Mouse (Mus musculus) midbrain, embryonic 16.5 days (tissue): Measurements from ENCODE around the gene Megf6. TPM values are rescaled to one million over a fixed set of nuclear protein-coding genes. Genes with fewer than 3 reads are reported as not detected.

Experiments
- ATAC-seq: fragments of 200-750 bp; cut with Nextera tagmentation; 2 replicates; pipeline ENCODE4 v1.8.0; 2017; ENCODE audit warnings: moderate TSS enrichment
- H3K27ac ChIP-seq: fragments of 300-500 bp; sonication (generic); 2 replicates; pipeline ENCODE4 v1.5.1; 2014; ENCODE audit warnings: mild to moderate bottlenecking, low read length, mixed read lengths
- H3K27me3 ChIP-seq: fragments of 300-500 bp; sonication (generic); 2 replicates; pipeline ENCODE4 v1.6.1; 2014; ENCODE audit warnings: low read depth, low read length, mixed read lengths; ENCODE audit not compliant: control insufficient read depth, insufficient read depth
- H3K36me3 ChIP-seq: fragments of 300-500 bp; sonication (generic); 2 replicates; pipeline ENCODE4 v1.6.1; 2014; ENCODE audit warnings: mild to moderate bottlenecking, low read length, moderate library complexity, mixed read lengths; ENCODE audit not compliant: control insufficient read depth, insufficient read depth
- H3K4me1 ChIP-seq: fragments of 300-500 bp; sonication (generic); 2 replicates; pipeline ENCODE4 v1.6.1; 2014; ENCODE audit warnings: mild to moderate bottlenecking, low read length, mixed read lengths; ENCODE audit not compliant: control insufficient read depth, insufficient read depth
- H3K4me2 ChIP-seq: fragments of 300-500 bp; sonication (generic); 2 replicates; pipeline ENCODE4 v1.6.1; 2014; ENCODE audit warnings: mild to moderate bottlenecking, low read length, mixed read lengths
- H3K4me3 ChIP-seq: fragments of 300-500 bp; sonication (generic); 2 replicates; pipeline ENCODE4 v1.5.1; 2014; ENCODE audit warnings: low read depth, mild to moderate bottlenecking, low read length, moderate library complexity, mixed read lengths
- H3K9ac ChIP-seq: fragments of 300-500 bp; sonication (generic); 2 replicates; pipeline ENCODE4 v1.6.1; 2014; ENCODE audit warnings: low read depth, low read length, mixed read lengths
- H3K9me3 ChIP-seq: fragments of 300-500 bp; sonication (generic); replicated peaks from 2 replicates; pipeline ENCODE4 v1.6.1; 2014; ENCODE audit warnings: mild to moderate bottlenecking, low read length, mixed read lengths; ENCODE audit not compliant: control insufficient read depth, poor library complexity, severe bottlenecking
- WGBS: fragments of 180-500 bp; shearing (Covaris S2); extraction: QIAGEN DNeasy Blood & Tissue Kit; methylation state at CpG from one replicate; pipeline ENCODE4 v1.1.7; 2014; 5-methylcytosine and 5-hydroxymethylcytosine counted together
- polyA plus RNA-seq: library from polyadenylated mRNA; unstranded; fragments of >200 nt; fragmentation: Nextera tagmentation; extraction: Ambion mirVana; gene quantifications from 2 replicates; pipeline ENCODE4 v1.2.1, GENCODE M21; 2015

The Megf6 gene
- polyA plus RNA-seq, 1 experiment from 2014 or later, result 10.6 TPM

DNA sequence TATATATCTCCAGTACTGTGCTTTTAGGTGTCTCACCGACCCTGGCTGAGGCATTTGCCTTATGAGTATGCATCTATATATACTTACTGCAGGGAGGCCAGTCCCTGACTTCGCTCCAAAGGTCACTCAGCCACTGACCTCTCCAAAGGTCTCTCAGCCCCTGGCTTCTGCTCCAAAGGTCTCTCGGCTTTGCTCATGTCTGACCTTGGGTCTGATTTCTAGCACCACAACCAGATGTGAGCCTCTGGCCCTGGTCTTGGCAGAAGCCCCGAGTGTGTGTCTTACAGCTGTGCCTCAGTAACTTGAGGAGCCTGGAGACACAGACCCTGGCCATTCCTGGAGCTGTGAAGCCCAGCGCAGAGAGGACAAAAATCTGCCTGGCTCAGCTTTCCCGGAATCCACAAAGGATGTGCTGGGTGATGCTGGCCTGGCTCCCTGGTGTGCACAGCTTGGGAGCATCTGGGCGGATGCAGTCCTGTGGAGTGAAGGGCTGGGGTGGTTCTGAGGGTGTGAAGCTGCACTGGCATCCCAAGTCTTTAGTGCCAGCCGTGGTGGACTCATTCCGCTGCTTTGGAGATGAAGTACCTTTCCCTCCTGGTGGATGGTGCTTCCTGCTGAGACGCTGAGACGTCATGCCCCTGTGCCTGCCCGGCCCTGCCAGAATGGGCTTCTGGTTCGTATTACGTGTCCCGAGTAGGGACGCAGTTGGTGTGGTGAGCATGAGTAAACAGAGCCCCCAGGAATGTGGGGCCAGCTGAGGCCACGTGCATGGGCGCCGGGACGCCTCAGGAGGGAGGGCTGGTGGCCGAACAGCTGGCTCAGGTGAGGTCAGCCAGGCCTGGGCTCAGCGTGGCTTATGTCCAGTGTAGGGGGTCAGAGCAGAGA, 76.9 kb downstream of the Megf6 start:
- H3K9me3 ChIP-seq, result no peaks in the 10 kb centered on the region
- WGBS, result 46% methylated on average over 22 of the region's 22 CpGs
- no peak overlapping the region for H3K4me2 ChIP-seq
- no peaks in the 10 kb centered on the region for H3K27me3 ChIP-seq
- H3K27ac ChIP-seq, result no peak overlapping the region
- no peak overlapping the region for H3K4me3 ChIP-seq
- H3K4me1 ChIP-seq, result no peaks in the 10 kb centered on the region
- no peak for ATAC-seq
- H3K9ac ChIP-seq, result no peak overlapping the region
- H3K36me3 ChIP-seq, result no peaks in the 10 kb centered on the region

DNA sequence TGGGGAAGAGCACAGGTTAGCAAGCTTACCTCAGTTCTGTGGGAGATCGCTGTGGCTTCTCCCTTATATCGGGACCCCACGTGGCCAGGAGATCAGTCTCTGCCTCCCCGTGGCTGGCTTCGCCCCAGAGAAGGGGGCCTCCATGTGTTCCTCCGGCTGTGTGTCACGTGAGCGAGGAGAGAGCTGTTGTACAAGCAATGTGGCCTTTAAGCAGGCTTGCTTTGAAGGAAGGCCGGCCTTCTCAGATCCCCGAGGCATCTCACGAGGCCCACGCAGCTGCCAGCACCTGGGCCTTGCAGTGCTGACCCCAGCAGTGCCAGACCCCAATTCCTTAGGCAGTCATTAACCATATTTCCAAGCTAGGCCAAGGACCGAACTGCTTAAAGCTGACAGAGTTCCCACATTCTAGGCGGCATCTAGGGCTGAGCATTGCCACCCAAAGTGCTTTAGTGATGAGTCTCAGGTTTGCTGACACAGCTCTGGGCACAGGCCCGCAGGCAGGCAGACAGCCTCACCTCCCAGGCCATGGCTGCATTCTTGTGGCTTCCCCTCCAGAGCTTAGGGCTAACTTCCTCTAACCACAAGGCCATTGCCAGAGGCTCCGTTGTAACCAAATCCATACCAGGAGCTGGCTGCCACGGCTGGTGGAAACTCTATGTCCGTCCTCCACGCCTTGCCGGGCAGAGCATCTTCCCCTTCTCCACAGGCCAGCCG, 77.7 kb downstream of the Megf6 start:
- no peak overlapping the region for H3K27ac ChIP-seq
- no peak for ATAC-seq
- H3K36me3 ChIP-seq, result no peaks in the 10 kb centered on the region
- H3K4me1 ChIP-seq, result no peaks in the 10 kb centered on the region
- no peaks in the 10 kb centered on the region for H3K27me3 ChIP-seq
- no peaks in the 10 kb centered on the region for H3K9me3 ChIP-seq
- H3K4me3 ChIP-seq, result no peak overlapping the region
- H3K4me2 ChIP-seq, result no peak overlapping the region
- no peak overlapping the region for H3K9ac ChIP-seq
- 73% methylated on average over 21 of the region's 21 CpGs for WGBS

DNA sequence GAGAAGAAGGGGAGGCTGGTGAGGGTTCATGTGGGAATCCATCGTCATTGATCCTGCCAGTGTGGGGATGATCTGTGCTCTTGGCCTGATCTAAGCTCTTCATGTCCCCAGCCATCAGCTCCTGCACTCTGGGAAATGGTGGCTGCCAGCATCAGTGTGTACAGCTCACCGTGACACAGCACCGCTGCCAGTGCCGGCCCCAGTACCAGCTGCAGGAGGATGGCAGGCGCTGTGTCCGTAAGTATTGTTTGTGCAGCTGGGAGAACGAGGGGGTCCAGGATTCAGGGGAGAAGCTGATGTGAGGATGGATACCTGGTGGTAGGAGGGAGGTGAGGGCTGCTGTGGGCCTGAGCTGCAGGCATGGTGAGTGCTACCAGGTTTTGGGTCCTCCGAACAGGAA, 78.8 kb downstream of the Megf6 start:
- Histone ChIP-seq H3K9me3 (no peaks in the 10 kb centered on the region), H3K36me3 (no peaks in the 10 kb centered on the region), H3K4me2 (peak overlapping the region; percentile 31; the same call in 1 of the 2 replicates), H3K9ac (peak overlapping the region; percentile 49), H3K4me1 (no peaks in the 10 kb centered on the region), H3K27me3 (no peaks in the 10 kb centered on the region), H3K4me3 (no peak overlapping the region; the same call in 1 of the 2 replicates), H3K27ac (peak overlapping the region; percentile 13; the same call in 1 of the 2 replicates)
- 46% methylated on average over 8 of the region's 8 CpGs for WGBS
- 0 out of 2 replicates have a peak, but pooled peaks have one; percentile 52 for ATAC-seq

DNA sequence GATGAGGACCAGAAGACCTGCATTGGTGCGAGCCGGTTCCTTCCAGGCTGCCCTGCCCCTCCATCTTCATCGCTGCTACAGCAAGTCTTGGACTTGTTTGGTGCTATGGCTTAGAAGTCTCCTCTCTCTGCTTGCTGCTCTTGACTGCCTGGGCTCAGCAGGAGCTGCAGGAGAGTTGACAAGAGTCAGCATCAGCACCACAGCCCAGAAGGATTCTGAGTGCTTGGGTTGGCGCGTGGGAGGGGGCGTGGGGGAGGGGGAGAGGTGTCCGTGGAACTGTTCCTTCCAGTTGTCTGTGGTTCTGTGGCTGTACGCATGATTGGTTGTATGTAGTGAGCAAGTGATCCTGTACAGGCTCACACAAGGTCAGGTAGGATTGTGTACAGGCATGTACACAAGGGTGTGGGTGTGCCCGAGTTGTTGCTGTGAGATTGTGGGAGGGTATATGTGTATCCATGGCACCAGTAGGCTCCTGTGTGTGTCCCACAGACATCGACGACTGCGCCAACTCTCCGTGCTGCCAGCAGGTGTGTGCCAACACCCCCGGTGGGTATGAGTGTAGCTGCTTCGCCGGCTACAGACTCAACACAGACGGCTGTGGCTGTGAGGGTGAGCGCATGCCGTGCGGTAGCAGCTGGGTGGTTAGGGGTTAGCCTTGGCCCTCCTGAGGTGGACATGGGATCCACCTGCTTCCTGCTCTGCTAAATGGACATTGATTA, 82.2 kb downstream of the Megf6 start:
- Histone ChIP-seq H3K9me3 (no peaks in the 10 kb centered on the region), H3K4me3 (no peak overlapping the region), H3K27ac (no peak overlapping the region), H3K36me3 (no peaks in the 10 kb centered on the region), H3K4me2 (no peak overlapping the region), H3K9ac (no peak overlapping the region), H3K4me1 (no peaks in the 10 kb centered on the region), H3K27me3 (no peaks in the 10 kb centered on the region)
- ATAC-seq, result no peak
- whole genome bisulfite sequencing, result 92% methylated on average over 20 of the region's 20 CpGs

DNA sequence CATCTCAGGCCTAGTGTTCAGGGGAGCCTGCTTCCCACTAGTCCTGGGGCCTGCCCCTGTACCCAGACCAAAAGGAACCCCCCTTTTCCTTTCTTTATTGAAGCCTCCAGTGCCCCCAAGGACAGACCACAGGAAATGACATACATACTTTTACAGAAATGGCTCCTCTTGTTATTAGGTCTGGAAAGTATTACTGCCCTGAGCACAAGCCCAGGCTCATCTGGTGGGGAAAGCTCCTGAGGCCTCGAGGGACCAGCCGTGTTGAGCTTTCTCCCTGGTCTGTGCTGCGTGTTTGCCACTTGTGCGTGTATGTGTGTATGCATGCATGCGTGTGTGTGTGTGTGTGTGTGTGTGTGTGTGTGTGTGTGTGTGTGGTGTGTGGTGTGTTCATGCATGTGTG, 90.2 kb downstream of the Megf6 start:
- no peak overlapping the region for H3K9ac ChIP-seq
- 88% methylated on average over 5 of the region's 5 CpGs for WGBS

DNA sequence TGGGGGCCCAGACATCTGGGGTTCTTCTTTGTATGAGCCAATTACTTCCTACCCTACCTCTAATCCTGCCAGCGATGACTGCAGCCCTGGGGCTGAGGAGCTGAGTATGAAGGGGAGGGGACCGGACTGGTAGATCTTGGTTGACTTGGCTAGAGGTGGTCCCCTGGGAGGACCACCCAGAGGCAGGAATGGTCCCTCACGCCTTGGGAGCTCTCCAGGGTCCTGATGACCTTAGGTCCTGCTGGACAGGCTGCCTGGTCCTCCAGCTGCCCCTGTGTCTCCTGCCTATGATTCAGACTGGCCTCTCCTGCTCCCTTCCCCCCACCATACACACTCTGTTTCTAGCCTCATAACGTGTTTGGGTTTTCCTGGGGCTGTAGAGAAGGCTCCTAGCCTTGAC, 91.5 kb downstream of the Megf6 start:
- Histone ChIP-seq H3K4me2 (no peak overlapping the region), H3K36me3 (peaks cover 4% of the 10 kb centered on the region), H3K27me3 (no peaks in the 10 kb centered on the region), H3K27ac (no peak overlapping the region), H3K4me1 (no peaks in the 10 kb centered on the region), H3K4me3 (no peak overlapping the region), H3K9me3 (0 out of 2 replicates have a peak, but pooled peaks cover 3% of the 10 kb centered on the region), H3K9ac (no peak overlapping the region)
- WGBS, result 46% methylated on average over 4 of the region's 4 CpGs
- ATAC-seq, result no peak

More for the DNA sequence above, 90.2 kb downstream of the Megf6 start:
- H3K9me3 ChIP-seq, result 0 out of 2 replicates have a peak, but pooled peaks cover 3% of the 10 kb centered on the region
- ATAC-seq, result no peak
- no peak overlapping the region for H3K4me2 ChIP-seq
- no peak overlapping the region for H3K4me3 ChIP-seq
- peaks cover 4% of the 10 kb centered on the region for H3K36me3 ChIP-seq
- no peak overlapping the region for H3K27ac ChIP-seq
- no peaks in the 10 kb centered on the region for H3K27me3 ChIP-seq
- H3K4me1 ChIP-seq, result no peaks in the 10 kb centered on the region

DNA sequence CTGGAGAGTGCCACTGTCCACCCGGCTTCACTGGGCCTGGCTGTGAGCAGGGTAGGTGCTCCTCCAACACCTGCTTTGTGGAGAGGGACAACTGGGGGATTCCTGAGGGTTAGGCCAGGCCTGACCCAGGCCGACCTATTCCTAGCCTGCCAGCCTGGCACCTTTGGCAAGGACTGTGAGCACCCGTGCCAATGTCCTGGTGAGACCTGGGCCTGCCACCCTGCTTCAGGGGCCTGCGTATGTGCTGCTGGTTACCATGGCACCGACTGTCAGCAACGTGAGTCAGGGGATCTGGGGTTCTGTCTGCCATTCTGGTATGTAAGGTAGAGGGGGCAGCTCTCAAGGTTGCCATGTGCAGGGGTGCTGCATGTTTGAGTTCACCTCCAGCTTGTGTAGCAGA, 97.0 kb downstream of the Megf6 start:
- 0 out of 2 replicates have a peak, but pooled peaks cover 3% of the 10 kb centered on the region for H3K9me3 ChIP-seq
- H3K9ac ChIP-seq, result no peak overlapping the region
- 89% methylated on average over 6 of the region's 6 CpGs for WGBS
- no peaks in the 10 kb centered on the region for H3K27me3 ChIP-seq
- no peak overlapping the region for H3K27ac ChIP-seq
- H3K4me3 ChIP-seq, result no peak overlapping the region
- H3K4me1 ChIP-seq, result no peaks in the 10 kb centered on the region
- H3K4me2 ChIP-seq, result no peak overlapping the region
- H3K36me3 ChIP-seq, result peaks cover 4% of the 10 kb centered on the region
- no peak for ATAC-seq

DNA sequence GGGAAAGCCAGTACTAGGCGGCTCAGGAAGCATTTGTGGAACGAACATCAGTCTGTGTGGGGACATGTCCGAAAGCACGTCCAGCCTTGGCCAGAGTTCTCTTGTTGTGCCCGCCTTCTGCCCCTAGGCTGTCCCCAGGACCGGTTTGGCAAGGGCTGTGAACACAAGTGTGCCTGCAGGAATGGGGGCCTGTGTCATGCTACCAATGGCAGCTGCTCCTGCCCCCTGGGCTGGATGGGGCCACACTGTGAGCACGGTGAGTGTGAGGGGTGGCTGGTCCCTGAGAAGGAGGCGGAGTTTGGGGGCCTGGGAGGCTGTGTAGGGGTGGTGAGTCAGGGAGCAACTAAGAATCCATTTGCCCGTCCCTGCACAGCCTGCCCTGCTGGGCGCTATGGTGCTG, 99.0 kb downstream of the Megf6 start:
- H3K4me3 ChIP-seq, result no peak overlapping the region
- no peak overlapping the region for H3K27ac ChIP-seq
- H3K9me3 ChIP-seq, result no peaks in the 10 kb centered on the region
- no peaks in the 10 kb centered on the region for H3K36me3 ChIP-seq
- no peak overlapping the region for H3K4me2 ChIP-seq
- no peaks in the 10 kb centered on the region for H3K4me1 ChIP-seq
- 54% methylated on average over 10 of the region's 10 CpGs for WGBS
- H3K27me3 ChIP-seq, result no peaks in the 10 kb centered on the region
- ATAC-seq, result no peak
- no peak overlapping the region for H3K9ac ChIP-seq
